Mouse (Mus musculus) hematopoietic stem cell, adult 5-6 weeks (primary cell): ENCODE data around the gene Cubn. TPM values are rescaled to one million over a fixed set of nuclear protein-coding genes. Genes with fewer than 3 reads are reported as not detected.

ENCODE experiments used
- ATAC-seq, 2 experiments: fragments of 125-278 bp in 1 of 2; replicated peaks in 1 of 2; 2 replicates each; pipeline ENCODE4 v1.8.0; 2016 to 2017; ENCODE audit warnings: inconsistent platforms in 2 of 2, mild to moderate bottlenecking in 2 of 2, moderate number of reproducible peaks in 2 of 2, low read depth in 1 of 2, moderate TSS enrichment in 1 of 2; ENCODE audit not compliant: low FRiP score in 2 of 2, poor library complexity in 2 of 2, severe bottlenecking in 2 of 2, insufficient read depth in 1 of 2, low TSS enrichment in 1 of 2
- total RNA-seq: library from RNA; stranded (forward); fragments of 172-1452, 232-1000 nt; gene quantifications from 2 replicates; pipeline ENCODE4 v1.2.3, GENCODE M21; 2017

The Cubn gene
- total RNA-seq, 1 experiment from 2014 or later: not detected

DNA sequence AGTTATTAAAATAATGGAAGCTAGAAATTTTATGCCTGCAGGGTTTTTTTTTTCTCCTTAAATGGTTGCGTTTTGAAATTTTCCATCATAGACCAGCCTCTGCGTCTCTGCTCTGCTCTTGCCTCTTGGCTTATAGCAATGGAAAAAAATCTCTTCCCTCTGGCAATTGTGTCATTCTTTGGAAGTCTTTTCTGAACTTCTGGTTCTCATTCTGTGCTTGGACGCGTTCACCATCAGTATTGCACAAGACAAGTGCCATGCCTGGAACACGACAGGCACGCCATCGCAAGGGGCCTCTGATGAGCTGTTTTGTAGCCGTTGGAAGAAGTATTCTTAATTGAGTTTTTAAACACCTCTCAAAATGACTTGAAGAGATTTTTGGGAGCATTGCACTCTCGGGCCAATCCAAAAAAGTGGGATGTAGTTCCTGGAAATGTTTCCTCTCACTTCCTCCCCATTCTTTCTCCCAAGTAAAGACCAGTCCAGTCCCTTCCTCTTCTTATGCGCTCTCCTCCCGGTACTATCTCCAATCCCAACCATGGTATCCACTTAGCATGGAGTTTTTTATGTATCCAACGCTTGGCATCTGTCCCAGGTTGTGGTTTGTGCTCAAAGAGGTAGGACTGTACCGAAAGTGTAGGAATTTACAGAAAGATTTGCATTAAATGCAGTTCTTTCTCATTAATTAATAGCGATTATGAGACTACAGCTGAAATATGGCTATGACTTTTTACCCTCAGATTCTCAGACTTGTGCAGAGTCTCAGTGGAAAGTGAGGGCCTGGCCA is 69.4 kb downstream of the Cubn start:
- no peak for ATAC-seq

DNA sequence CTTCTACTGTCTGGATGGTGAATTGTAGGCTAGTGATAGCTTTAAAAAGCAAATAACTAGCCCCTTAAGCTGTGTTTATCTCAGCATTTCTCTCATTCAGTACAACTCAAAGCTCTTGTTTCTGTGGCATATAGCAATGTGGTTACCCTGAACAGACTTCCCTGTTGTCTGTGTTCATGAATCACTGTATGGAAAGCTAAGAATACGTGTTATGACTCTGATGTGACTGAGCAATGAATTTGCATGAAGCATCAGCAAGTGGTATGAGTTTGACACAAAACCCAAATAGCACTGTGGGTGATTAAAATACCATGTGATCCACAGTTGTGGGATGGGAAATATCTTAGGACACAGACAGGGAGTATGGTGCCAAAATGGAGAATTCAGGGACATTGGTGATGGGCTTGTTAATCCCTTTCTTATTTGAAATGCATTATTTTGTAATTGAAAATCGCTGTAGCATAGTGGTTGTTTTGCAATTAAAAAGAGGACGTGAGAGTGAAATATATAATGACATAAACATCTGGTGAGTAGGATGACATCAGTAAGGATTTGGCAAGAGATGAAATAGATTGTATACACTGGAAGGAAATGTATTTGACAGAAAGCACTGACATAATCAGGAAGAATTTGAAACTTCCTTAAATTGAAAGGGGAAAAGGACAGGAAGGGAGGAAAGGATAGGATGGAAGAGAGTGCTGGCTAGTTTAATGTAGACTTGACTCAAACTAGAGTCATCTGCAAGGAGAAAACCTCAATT is 74.7 kb downstream of the Cubn start:
- ATAC-seq: no peak

DNA sequence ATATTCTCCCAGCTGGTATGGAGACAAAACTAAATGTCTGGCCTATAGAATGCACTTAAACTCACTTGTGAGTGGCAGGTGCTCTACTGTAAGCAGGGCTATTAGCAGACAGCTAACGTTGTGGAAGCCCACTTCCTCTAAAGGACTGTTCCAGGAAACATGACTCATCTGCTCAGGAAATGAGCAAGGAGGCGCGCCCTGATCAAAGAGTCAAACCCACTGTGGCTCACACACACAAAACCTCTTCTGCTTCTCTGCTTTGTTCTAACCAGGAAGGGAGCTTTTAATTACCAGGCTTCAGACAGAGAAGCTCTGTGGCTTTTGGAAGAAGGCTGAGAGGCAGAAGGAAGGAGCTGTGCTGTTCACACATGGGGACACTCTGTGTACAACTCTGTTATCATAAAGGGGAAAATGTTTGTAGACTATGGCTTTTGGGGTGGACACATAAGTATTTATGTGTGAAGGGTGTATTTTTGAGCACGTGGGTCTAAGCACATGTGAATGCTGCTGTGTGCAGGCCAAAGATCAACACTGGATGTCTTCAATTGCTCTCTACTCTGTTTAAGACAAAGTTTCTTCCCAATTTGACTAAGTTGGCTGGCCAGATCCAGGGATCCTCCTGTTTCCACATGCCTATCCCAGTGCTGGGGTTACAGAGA is 78.0 kb downstream of the Cubn start:
- ATAC-seq: peak; percentile 91 to 93

DNA sequence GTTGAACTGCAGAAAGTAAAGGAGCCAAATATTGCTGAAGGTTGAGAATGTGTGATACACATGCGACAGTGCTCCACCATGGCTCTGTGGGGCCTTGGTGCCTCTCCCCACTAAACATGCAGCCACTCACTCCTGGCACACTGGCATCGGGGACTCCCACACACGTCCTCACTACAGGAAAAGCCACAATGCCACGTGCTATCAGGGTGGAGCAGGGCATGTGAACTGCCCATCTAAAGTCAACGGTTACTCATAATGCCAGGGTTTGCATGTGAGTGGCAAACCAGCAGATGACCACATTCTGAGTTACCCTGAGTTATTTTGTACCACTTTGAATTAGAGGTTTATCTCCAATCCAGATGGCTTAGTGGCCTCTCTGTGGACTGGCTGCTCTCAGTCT is 81.0 kb downstream of the Cubn start:
- 0 out of 4 replicates have a peak, but pooled peaks of 1 of the 2 experiments have one; percentile 11 for ATAC-seq

DNA sequence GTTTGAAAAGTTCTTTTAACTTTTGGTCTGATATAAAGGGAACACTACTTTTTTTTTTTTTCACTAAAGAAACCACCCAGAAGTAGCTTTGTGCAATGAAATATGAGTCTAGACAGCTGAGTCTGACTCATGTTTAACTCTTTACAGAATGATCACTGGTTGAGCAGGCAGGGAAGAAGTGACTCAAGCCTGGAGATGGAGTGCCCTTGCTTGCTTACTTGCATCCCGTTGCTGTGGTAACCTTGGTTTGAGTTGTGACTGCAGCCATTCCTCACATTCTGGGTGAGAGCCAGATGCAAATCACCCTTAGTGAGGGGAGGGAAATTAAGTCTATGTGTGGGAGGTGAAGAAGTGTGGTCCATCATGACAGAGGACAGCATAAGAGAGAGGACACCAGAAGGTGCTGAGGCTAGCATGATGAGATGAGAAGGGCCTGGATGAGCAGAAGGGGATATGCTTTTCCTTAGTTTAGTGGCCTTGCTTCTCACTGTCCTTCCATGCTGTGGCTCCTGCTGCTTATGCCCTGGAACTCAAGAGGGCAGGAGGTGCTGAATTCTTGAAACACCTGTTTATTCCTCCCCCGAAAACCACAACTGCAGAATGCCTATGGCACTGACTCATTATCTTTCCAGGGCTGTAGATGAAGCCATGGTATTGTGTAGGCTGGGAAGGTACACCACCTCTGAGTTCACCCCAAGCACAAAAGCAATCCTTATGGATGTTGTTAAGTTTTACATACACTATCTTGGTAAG is 81.7 kb downstream of the Cubn start:
- peak; percentile 43 to 47 for ATAC-seq

DNA sequence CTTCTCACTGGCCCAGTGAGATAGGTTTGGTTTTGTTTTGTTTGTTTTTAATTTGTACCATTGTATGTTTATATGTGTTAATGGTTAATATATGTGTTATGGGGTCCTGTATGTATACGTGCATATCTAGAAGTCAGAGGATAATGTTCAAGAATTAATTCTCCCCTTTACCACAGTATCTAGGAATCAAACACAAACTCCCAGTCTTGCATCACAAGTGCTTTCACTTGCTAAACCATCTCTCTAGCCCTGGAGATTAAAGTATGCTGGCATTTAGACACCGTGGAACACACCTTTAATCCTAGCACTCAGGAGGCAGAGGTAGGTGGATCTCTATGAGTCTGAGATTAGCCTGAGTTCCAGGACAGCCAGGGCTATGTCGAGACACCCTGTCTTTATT is 83.3 kb downstream of the Cubn start:
- no peak for ATAC-seq

DNA sequence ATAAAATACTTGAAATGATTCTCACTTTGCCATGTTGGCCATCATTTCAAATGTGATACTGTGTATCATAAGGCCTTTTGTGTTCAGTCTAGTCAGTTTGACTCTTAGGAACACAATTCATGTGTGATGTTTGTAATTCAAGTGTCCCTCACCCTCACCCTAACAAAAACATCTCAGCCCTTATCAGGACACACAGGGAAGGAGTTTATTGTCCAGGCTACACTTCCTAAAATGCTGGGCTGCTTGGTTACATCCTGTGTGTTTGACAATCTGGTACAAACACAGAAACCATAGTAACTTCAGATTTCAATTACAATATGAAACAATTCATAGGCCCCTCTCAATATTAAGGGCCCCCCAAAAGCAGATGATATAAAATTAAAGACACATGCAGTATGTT is 83.9 kb downstream of the Cubn start:
- ATAC-seq: peak in 1 of 2 experiments; percentile 25; a peak in 1 of 4 replicates

DNA sequence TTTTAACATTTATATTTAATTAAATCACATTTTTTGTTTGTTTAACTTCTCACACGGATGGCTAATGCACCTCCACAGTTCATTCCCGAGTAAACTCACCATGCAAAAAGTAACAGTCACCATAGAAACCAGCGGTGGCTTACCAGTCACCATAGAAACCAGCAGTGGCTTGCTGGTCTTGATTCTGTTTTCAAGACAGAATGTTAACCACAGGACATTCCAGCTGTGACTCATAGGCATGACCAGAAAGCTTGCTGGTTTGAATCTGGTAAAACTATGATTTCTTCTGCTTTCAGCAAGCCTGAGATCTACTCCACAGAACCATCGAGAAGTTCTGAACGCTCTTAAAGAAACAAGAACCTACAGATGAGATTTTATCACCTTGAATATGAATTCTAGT is 84.3 kb downstream of the Cubn start:
- peak; percentile 78 to 85 for ATAC-seq

DNA sequence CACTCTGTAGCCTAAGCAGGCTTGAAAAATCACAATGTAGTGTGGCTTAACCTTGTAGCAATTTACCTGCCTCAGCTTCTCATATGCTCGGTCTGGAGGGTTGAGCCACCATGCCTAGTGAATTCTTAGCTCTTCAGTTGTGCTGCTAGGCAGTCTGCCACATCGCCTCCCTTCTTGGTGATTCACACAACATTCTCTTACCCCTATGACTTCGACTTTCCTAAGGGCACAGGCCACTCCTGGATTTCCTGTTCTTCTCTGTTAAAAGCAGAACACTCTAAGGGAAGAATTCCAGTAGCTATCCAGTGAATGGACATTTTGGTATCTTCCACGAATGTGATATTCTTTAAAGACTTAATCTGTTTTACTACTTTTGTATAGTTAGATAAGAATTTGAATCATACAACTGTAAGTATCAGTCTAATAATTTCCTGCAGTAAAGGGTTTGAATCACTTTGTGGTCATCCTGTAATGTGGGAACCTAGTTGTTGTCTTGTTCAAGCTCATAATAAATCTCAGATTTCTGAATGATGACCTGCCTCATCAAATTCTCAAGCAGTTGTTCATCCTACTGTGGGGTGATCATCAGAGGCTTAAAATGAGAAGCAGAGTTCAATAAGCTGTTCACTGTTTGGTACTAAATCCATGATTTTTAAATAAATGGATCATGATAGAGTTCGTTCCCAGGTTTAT is 86.5 kb downstream of the Cubn start:
- ATAC-seq: no peak

DNA sequence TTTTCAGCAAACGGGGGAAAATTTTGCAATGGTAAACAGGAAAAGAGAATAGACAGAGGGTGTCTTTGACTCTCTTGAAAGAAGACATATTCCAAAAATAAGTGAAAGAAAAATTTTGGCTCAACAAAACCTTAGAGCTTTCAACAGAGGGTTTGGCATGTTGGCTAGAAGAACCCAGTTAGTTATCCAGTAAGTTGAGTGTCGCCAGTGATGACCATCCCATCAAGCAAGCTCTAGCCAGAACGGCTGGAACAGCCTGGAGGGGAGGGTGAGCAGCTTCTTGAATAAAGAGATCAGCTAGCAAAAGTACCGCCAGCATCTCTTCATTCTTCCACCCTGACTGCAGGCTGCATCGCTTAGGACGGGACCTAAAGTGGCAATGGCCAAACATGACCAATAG is 90.8 kb downstream of the Cubn start:
- ATAC-seq: no peak

DNA sequence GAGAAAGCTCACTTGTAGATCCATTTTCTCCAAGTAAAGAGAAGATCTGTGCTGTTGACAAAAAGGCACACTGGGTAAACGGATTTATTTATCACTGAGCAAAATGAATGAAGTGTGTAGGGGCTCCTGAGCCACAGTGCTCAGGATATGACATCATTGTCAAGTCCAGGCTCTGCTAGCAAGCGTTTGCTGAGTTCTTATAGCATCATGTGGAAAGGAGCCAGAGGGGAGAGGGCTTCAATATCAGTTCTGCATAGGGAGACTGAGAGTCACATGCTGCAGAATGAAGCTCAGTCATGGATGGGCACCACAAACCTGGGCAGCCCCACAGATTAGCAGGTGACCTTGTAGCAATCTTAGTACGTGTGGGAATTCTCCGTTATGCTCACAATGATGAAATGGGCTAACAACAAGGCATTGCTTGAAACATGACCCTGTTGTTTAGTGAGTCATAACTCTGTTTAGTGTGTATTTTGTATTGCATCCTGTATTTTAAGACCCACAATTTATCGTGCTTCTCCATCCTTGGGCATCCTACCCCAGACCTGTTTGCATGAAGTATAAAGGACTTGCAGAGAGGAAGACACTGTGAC is 92.0 kb downstream of the Cubn start:
- no peak for ATAC-seq

DNA sequence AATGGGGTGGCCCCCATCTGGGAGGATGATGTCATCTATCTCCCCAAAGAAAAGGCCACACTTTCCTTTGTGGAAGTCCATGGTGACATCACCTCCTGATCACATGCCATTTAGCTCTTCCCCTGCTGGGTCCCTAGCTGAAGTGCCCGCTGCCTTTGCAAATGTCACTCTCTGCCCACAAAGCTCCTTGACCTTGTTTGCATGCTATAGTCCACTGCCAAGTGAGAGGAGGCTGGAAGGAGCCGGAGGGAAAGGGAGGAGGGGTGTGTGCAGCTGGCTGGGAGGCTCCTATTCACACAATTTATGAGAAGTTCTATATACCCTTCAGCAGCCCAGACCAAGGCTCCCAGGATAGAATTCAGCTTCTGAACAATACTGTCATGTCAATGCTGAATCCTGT is 92.7 kb downstream of the Cubn start:
- ATAC-seq: peak; percentile 37 to 57

DNA sequence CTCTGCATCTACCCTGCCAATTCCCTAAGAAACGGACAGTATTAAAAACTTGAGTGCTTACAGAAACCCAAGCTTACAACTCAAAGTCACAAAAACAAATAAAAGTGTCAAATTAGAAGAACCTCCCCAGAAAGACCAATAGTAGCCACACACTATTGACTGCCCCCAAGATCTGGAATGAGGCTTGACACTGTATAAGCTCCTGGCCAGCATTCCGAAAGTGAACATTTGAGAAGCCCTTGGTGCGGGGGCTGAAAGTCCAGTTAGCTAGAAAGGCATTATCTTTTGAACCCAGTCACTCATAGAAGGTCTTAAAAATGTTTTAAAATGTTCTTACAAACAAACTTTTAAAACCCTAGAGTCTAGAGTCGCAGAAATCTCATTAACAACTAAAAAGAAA is 93.1 kb downstream of the Cubn start:
- no peak for ATAC-seq

DNA sequence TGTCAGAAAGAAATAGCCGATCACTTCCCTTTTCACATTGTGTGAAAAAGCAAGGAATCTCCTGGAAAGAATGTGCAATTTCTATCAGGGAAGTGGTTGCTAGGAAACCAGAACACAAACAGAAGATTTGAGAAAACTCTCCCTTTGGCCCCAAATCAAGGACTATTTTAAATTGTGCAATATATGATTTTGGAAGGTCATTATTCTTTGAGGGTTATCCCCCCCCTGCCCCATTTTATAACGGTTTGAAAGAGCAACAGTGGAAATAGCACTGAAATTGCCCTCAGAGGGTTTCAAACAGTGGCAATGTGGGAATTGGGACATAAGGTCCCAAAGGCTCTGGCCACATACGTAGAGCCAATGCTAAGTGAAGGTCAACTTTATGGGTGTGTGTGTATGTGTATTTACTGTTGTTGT is 95.5 kb downstream of the Cubn start:
- ATAC-seq: no peak

DNA sequence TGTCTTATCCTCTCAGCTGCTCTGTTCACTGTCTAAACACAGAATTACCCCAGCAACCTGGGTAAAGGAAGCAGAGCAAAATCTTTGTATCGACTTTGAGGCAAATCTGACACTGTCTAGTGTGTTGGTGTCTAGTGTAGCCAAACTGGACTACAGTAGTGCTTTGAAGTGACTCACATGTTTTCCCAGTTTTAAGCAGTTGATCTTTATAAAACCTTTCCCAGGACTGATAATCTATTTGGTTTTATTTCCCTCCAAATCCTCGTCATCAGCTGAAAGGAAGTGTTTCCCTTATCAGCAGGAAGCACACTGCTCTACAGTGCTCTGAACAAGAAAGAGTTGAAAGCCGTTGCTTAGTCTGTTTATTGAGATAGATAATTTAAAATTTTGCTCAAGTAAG is 100.6 kb downstream of the Cubn start:
- ATAC-seq: peak; percentile 89

DNA sequence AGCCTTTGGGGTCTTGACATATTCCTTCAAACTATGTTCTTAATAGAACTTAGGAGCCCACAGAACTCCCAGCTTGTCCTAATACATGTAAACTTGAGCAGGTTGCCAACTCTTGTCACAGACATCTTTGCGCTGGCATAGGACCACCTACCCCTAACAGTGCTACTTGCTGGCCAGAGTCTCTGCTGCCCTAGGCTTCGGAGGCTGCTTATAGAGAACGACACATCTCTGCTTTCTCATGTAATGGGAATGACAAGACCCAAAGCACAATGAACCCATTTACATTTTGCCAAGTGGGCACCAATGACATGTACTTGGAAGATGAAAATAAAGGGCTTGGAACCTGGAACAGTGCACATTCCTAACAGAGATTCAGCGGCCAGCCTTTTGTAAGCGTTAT is 105.0 kb downstream of the Cubn start:
- no peak for ATAC-seq
